Mouse (Mus musculus) intestine, embryonic 15.5 days (tissue): ENCODE measurements at regions not wholly inside any gene's neighbourhood (a gene's known extent, or its start where the extent isn't known, plus 50 kb on each side); places are given as distances from the start of the nearest gene placed in this dataset.
"Not testable (repeated sequence)": the region's sequence is repeated elsewhere in the genome, so short reads cannot be mapped to it uniquely, and the experiment has no call there.

ENCODE experiments used
- ATAC-seq: fragments of 200-750 bp; cut with Nextera tagmentation; 2 replicates; pipeline ENCODE4 v1.8.0; 2017; ENCODE audit warnings: moderate TSS enrichment, moderate library complexity
- H3K27ac ChIP-seq: fragments of 300-500 bp; sonication (generic); 2 replicates; pipeline ENCODE4 v1.5.1; 2015; ENCODE audit warnings: mild to moderate bottlenecking, inconsistent platforms
- H3K27me3 ChIP-seq: fragments of 300-500 bp; sonication (generic); replicated peaks from 2 replicates; pipeline ENCODE4 v1.6.1; 2015; ENCODE audit warnings: inconsistent platforms
- H3K36me3 ChIP-seq: fragments of 300-500 bp; sonication (generic); 2 replicates; pipeline ENCODE4 v1.6.1; 2015; ENCODE audit warnings: inconsistent platforms
- H3K4me1 ChIP-seq: fragments of 300-500 bp; sonication (generic); replicated peaks from 2 replicates; pipeline ENCODE4 v1.6.1; 2015; ENCODE audit warnings: inconsistent platforms
- H3K4me2 ChIP-seq: fragments of 300-500 bp; sonication (generic); replicated peaks from 2 replicates; pipeline ENCODE4 v1.6.1; 2015; ENCODE audit warnings: mild to moderate bottlenecking, inconsistent platforms
- H3K4me3 ChIP-seq: fragments of 300-500 bp; sonication (generic); replicated peaks from 2 replicates; pipeline ENCODE4 v1.5.1; 2015; ENCODE audit warnings: inconsistent platforms
- H3K9ac ChIP-seq: fragments of 300-500 bp; sonication (generic); 2 replicates; pipeline ENCODE4 v1.6.1; 2015; ENCODE audit warnings: inconsistent platforms
- H3K9me3 ChIP-seq: fragments of 300-500 bp; sonication (generic); 2 replicates; pipeline ENCODE4 v1.6.1; 2016; ENCODE audit warnings: inconsistent platforms
- WGBS: fragments of 180-500 bp; shearing (Covaris S2); methylation state at CpG from one replicate; pipeline ENCODE4 v1.1.7; 2015; 5-methylcytosine and 5-hydroxymethylcytosine counted together

DNA sequence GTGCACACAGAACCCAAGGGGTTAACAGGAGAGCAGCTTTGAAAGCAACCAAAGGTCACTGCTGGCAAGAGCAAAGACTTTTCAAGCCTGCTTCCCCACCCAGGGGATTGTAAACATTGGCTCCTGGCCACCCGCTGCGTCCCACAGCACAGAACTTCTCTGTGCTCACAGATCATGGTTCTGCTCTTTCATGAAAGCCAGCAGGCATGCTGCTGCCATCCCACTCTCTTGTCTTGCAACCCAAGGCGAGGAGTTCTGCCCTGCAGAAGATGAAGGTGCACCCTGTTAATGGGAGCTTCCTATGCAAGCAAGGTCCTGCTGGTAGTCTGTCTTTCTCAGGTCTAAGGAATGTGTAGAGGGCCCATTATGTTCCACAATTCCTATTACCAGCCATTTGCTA is 95.8 kb downstream of the AU018091 start:
- H3K27me3 ChIP-seq, H3K4me2 ChIP-seq, H3K36me3 ChIP-seq, H3K9me3 ChIP-seq, H3K9ac ChIP-seq, H3K4me3 ChIP-seq, H3K27ac ChIP-seq, H3K4me1 ChIP-seq: not testable (repeated sequence)
- 0 out of 2 replicates have a peak, but pooled peaks have one; percentile 56 for ATAC-seq
- 23% methylated on average over 3 of the region's 3 CpGs for WGBS
